Mouse (Mus musculus) liver, postnatal 0 days (tissue): Measurements from ENCODE around the gene Clec10a.

Experiments
- CTCF ChIP-seq: sonication (generic); IDR thresholded peaks from 2 replicates; pipeline ENCODE4 v1.5.1; 2016; ENCODE audit warnings: antibody characterized with exemption, low read depth
- EP300 ChIP-seq: IDR thresholded peaks from 2 replicates; pipeline ENCODE4 v1.6.1; 2016; ENCODE audit warnings: antibody characterized with exemption, low read depth, mild to moderate bottlenecking

DNA sequence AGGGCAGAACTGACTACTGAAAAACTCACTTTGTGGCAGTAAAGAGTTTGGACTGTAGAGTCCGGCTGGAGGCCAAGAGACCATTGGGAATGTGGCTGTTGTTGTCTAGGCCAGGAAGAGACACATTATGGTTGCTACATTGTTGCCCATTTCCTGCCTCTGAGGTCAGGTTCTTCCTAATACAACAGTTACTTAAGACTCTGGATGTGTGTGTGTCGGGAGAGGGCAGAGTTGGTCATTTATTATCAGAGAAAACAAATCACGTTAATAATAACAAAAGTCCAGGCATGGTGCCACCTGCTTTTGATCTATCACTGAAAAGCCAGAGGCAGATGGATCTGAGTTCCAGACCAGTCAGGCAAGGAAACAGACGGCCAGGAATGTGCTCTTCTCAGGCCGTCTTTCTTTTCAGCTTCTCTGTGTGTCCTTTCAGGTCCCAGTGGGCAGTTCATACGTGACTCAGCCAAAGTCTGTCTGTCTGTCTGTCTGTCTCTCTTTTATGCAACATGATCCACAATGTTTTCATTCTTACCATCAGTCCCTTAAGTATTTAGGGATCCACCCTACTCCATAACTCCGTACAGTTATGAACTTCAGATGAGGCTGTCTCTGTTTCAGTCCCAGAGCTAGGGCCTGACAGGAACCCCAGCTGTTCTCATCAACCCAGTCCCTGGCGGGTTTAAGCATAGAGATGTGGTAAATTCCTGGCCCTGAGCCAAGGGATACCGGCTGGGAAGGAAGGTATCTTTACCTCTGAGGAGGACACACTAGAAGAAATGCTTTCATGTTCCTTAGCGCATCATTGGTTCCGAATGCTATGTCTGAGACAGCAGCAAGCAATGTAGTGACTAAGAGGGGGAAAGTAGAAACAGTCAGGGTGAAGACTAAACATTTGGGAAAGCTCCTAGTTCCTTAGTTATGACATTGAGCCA is 37.6 kb downstream of the Clec10a start:
- TF ChIP-seq EP300 (no peak), CTCF (no peak)
